Mouse (Mus musculus) erythroblast, adult 5-6 weeks (primary cell): Measurements from ENCODE around the gene Trim45. TPM values are rescaled to one million over a fixed set of nuclear protein-coding genes. Genes with fewer than 3 reads are reported as not detected.

Experiments used
- ATAC-seq: replicated peaks from 2 replicates; pipeline ENCODE4 v1.8.0; 2016; ENCODE audit warnings: moderate number of reproducible peaks, mild to moderate bottlenecking, moderate TSS enrichment, inconsistent platforms; ENCODE audit not compliant: poor library complexity, low FRiP score, severe bottlenecking
- total RNA-seq, 2 experiments: library from RNA; stranded (forward) in 1 of 2; stranded (reverse) in 1 of 2; fragments of 150-400 nt in 1 of 2; fragments of 200-764, 138-1000 nt in 1 of 2; gene quantifications; 2 replicates each; pipeline versions ENCODE4 v1.2.3 to v1.2.4; 2015 to 2017; ENCODE audit warnings: low replicate concordance in 2 of 2

Gene Trim45
- total RNA-seq (2015; ENCODE audit: low replicate concordance) (not detected in 2 replicates), total RNA-seq (2017; ENCODE audit: low replicate concordance) (3.2 and 3.9 TPM in 2 replicates)

DNA sequence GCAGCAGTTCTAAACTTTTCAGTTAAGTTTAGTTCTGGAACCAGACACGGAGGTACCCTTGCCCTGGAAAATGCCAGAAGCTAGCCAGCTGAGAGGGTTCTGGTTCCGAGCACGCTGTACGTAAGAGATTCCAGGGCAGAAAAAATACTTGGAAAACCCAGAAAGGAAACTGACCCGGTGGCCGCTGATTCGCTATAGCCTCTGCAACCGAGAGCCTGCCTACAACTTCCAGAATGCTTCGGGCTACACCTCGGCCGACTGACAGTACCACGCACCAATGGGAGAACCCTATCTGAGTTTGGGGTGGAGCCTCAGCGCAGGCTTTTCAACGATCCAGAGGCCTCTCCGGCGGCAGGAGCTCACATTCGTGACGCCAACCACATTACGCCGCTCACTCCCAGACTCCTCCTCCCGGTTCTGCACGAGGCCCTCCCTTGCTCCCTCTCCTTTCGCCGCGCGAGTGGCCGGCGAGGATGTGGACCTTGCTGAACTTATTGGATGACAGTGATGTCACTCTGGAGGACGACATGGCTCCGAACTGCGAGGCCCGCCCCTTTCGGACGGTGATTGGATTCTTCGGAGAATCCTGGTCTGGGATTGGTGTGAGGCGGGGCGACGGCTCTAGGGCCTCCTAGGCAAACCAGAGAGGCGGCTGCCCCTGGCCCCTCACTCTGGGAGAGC, at the start of gene Trim45:
TSS of gene Trim45 (plus strand) at position 378 of the 681 bp plus-strand sequence.
- peak; percentile 97 for ATAC-seq

DNA sequence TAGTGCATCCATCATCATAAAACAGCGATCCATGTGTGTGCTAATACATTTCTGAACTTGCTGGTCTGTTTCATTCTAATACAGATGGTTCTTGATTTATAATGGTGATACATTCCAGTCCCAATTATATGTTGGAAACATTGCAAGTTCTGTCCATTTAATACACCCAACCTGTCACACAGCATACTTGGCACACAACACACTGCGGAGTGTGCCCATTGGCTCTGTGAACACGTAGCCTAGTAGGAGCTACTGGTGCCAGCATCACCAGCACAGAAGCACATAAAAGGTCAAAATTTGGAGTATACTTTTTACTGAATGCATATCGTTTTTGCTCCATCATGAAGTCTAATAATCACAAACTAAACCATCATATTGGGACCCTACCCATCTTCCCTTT, 44.9 kb upstream of the Trim45 start:
- ATAC-seq = no peak

DNA sequence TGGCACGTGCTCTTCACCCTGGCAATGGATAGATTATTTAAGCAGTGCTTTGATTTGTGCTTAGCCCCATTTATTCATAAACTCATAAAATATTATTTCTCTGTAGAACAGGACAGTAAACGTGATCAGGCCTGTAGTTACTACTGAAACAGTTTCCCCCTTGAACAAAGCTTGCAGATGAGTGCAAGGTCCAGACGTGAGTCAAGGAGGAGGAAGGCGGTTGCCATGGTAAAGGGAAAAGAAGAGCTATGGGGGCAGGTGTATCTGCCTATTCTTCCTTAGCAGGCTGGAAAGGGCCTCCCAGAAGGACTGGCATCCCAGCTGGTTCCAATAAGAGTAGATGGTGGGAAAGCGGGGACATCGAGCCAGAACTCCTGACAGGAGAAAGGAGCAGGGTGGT, 40.6 kb upstream of the Trim45 start:
- ATAC-seq = no peak

DNA sequence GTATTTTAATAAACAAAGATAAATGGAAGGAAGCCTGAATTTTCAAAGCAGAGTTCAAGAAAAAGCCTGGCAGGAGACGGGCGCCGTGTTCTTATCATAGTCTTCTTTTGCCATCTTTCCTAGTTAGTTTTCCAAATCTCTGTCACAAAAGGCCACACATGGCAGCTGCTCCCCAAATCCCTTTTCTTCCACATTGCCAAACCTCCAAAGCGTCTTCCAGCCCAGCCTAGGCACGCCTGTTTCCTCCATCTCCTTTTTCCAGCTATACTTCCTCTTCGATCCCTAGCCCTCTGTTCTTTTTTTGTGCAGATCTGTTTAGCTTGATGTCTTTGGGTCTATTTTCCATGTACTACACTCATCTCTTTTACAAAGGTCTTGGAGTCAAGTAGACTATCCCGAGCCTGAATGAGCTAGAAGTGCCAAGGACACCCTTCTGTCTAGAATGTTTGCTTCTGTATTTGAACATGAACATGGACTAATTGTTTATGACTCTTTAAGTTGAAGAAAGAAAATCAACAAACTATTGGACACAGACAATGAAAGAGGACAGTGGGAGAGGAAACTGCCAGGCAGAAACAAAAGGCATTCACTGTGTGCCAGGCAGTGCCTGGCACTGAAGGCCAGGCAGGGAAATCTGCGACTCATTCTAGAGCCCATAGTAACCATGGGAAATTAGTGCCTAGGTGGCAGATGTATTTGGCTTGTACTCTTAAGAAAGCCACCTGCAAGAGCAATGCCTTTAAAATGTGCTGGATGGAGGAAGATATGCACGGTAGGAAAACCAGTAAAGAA, 40.0 kb upstream of the Trim45 start:
- no peak for ATAC-seq

DNA sequence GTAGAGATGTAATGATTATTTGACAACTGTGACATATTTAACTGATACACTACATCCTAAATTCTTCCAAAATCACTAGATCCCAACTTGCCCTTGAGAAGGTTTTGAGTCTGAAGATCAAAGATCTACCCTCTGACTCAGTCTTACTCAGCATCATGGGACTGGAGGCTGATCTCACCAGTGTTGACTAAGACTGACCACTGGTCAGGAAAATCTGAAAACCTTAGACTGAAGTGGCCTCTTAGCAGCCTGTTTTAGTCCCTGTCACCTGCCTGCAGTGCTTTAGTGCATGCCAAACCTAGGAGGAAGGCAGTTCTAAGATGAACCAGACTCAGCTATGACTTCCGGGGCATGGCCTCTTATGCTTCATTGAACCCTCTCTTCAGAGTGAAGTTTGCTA, 32.8 kb upstream of the Trim45 start:
- no peak for ATAC-seq

DNA sequence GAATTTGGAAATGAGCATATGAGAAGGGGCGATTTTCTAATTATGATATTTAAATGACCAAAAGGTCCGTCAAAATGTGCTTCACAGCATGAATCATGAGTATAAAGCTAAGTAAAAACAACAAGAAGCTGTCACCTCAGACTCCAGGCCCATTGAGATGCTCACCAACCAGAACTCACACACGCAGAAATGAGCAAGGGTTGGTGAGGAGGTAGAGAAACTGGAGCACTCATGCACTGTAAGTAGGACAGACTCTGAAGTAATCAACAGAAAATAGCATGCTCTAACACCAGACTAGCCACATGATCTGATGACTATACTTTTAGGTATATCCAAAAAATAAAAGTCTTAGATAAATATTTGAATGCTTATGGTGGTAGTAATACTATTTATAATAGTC, 31.6 kb upstream of the Trim45 start:
- no peak for ATAC-seq

DNA sequence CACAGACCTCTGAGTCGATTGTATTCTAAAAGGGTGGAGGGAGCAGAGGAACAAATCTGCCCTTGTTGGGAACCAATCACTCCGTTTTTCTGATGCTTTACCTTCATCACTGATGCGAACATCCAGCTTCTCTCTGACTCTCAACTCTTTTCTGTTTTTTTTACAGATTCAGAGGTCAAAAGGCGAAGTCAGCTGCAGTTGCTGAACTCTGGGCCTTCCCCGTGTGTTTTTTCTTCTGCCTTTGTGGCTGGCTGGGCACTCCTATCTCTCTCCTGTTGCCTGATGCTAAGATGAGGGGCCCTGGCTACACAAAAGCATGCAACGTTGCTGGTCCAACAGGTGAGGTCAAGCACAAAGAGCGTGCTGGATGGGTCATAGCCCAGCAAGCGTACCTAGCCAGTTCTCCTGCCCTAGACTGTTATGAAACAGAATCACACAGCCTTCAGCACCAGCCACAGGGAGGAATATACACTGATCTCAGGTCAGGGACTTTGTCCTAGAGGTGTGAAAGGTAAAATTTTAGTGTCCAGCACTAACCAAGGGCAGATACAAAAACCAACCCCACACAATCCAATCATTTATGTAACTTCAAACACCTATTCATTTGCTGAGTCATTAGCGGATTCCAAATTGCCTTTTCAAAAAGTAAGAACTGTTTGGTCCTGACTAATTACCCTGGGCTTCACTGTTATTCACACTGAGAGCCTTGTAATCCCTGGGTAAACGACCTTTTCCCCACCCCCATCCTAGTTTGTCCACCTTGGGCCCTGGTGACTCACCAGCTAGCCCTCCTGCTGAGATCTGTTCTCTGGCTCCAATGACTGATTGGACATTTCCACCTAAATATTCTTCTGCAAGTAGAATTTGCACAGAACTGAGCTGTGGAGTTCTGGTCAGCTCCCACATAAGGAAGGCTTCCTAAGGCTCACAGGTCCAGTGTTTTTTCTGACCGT, 29.3 kb upstream of the Trim45 start:
- no peak for ATAC-seq

DNA sequence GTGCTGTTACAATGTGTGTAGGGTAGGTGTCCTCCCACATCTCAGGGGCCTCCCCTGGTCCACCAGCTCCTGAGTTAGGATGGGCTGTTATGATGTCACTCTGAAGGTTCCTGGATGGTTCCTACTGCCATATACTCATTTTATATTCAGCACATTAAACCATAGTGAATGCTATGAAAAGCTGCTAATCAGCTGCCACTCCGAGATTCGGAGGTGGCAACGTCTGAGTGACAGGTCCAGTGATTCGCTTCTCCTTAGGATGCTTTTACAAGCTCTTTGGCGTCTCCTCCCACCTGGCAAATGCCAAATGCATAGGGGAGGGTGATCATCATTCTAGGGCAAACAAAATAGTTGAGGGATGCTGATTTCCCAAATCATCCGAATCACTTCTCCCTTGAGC, 26.5 kb upstream of the Trim45 start:
- no peak for ATAC-seq

DNA sequence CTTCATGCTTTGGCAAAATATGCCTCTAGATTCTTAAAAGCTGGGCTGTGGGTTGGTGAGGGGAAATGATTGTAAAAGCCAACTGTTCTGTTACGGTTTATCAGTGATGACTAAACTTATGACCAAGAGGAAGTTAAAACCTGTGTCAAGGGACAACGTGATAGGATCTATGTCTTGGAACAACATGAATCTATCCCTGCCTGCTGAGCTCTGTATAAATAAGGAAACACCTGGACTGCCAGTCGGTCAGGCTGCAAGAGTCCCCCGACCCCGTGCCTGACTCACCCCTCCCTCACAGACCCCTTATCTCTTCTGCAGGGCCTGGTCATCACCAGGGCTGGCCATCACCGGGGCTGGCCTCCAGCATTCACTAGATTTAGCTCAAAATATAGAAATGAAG, 15.9 kb upstream of the Trim45 start:
- no peak for ATAC-seq

DNA sequence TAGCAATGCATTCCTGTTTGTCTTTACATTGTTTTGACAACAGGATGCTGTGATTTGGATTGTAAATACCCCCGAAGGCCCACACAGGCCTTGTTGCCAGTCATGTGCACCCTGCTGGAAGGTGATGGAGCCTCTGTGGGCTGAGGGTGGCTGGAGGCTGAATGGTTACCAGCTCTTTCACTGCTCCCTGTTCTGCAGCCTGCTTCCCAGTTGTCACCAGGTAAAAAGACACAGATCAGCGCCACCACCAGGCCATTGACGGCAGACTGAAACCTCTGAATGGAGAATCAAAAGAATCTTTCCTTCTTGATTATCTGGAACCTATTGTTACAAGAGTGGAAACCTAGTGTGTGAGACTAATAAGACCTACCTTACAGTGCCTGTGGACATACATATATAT, 15.1 kb upstream of the Trim45 start:
- ATAC-seq = no peak

DNA sequence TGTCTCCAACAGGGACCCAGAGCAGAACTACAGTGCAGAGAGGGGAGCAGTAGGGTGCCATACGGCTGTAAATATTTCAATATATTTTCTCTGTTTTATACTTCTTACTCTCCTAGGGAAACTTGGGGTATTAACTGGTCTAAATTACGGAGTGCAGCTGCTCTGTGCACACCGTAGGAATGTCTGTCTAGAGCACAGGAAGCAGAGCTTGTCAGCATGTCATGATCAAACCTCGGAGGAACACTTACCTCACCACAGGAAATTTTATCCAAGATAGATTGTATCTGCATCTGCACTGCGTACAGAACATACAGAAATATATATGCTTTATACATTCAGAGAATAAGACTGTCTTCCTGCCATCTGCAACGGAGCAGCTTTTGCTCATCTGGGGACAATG, 13.4 kb upstream of the Trim45 start:
- no peak for ATAC-seq

DNA sequence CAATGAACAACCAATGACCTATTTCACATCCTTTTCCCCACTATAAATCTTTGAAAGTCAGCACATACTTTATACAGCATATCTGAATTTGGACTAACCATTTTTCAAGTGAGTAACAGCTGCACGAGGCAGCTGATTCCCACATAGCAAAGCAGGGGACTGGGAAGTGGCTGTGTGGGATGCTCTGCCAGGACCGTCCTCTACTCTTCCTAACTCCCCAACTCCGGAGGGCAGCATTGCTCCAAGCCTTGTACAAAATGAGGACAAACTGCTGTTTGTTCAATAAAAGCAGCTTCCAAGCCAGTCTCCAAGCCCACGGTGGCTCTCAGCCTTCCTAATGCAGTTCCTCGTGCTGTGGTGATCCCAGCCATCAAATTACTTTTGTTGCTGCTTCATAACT, 11.4 kb upstream of the Trim45 start:
- no peak for ATAC-seq

DNA sequence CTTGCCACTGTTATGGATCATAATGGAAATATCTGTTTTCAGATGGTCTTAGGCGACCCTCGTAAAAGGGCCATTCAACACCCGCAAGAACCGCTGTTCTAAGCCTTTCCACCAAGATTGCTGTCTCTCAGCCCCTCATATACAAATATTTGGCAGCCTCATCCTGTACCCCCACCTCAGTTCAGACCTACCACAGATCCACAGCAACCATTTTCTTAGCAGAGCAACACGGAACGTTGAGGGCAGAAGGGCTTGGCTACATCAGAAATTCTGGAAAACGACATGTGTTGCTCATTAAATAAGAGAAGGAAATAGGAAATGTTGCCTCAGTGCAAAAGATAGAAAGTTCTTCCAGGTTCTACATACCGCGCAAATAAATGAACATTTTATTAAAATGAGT, 11.0 kb upstream of the Trim45 start:
- no peak for ATAC-seq

DNA sequence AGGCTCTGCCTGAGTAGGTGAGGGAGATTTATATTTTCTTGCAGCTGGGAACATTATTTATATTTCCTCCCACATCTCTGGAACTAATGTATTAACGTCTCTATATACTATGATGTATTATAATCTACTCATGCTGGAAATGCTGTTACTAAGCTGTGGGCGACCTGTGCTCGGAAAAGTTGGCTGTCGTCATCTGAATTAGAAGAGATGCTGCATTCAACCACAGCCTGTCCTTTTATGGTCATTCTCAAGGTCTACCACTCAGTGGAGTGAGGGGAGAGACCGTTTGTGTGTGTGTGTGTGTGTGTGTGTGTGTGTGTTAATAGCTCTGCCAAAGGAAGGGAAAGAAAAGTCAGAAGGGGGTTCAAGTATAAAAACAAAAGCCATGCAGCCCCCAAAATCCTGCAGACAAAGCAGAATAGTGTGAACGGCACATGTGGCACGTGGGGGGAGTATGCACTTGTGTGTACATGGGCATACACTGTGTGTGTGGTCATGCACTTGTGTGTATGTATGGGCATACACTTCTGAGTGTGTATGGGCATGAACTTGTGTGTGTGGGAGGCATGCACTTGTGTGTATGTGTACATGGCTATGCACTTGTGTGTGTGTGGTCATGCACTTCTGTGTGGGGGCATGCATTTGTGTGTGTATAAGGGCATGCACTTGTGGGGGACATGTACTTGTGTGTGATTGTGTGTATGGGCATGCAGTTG, 10.3 kb upstream of the Trim45 start:
- ATAC-seq = no peak

DNA sequence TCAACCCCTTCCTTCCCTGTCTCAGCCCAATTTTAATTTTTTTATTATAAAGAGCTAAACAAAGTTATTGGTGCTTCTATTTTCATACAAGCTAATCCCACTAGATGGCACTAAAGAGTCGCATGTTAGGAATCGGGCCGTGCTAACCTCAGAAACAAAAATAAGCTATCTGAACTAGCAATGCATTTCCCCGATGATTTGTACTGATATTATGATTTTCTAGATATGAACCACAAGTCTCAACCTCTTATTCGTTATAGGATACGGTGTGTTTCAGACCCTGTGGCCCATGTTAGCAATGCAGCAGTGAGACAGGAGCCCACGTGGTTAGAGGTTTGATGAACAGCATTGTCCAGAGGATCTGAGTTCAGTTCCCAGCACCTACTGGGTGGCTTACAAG, 5.2 kb upstream of the Trim45 start:
- no peak; the same call in 1 of the 2 replicates for ATAC-seq

DNA sequence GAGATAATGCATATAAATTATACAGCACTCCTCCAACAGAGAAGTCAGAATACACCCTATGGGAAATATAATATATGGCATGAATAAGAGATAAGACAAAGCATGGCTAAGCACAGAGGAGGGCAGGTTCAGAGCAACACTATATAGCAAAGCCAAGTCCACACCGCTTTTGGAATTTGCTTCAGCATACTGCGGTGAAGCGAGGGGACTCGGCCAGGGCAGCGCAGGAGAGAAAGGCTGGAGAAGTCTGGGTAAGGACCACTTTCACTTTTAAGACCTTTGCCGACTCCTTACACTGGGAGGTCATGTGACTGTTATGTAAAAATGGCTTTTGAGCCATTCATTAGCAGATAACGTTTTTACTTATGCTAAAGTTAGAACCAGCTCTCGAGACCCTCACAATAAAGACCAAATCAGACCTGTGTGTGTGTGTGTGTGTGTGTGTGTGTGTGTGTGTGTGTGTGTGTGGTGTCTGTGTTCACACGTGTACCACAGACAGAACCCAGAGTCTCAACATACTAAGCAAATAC, 1.3 kb upstream of the Trim45 start:
- ATAC-seq = no peak

DNA sequence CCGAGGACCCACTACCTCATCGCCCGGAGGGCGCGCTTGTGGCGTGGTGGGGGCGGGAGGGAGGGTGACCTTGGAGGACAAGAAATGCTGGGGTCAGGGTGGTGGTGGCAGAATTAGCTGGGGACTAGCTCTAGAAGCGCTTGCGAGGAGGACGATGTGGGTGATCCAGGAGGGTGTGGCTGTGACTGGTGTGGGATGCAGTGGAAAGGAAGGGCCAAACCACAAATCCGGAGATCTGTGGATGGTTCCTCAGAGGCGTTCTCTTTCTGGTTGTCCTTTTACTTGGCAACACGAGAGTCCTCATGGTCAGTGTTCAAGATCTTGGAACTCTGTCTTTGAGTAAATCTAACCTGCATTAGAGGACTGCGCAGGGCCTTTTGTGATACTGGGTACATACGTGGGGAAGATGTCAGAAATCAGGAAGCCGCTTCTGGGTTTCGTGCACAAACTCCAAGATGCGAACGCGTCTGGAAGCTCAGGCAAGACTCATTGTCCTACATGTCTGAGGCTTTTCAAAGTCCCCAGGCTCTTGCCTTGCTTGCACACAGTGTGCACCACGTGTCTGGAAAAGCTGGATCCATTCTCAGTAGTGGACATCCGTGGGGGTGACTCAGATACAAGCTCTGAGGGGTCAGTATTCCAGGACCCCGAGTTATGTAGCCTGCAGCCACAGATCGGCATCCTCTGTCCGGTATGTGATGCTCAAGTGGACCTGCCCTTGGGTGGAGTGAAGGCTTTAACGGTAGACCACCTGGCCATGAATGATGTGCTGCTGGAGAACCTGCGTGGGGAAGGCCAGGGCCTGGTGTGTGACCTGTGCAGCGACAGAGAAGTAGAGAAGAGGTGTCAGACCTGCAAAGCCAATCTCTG, 739 bp downstream of the Trim45 start:
- ATAC-seq = 0 out of 2 replicates have a peak, but pooled peaks have one; percentile 3

DNA sequence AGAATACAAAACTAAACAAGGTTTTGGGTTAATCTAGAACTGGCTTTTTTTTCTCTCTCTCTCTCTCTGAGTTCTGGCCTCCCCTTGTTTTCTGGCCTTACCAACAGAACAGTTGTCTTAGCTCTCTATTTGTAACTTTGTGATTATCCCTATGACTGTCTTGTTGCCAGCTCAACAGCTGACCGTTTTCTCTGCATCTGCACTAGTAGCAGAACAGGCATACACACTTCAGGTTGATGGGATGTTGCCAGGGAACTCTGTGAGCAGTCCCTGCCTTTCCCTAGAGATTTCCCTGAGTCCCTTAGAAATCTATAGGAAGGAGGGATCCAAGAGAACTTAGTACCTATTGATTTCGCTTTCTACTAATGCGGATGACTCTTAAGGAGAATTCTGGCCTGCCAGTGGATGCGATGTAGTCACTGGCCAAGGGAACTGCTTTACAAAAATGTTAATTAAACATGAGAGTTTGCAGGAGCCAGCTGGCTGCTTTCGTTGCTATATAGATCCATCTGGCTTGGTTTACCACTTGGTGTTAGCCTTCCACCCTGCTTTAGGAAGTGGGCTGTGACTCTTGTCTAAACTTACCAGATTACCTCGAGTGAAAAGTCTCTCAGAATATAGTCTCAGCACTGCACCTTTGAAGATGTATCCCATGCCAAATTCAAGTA, 2.2 kb downstream of the Trim45 start:
- ATAC-seq = no peak
